Mouse (Mus musculus) hindbrain, postnatal 0 days (tissue): ENCODE measurements around the gene Acer1. TPM values are rescaled to one million over a fixed set of nuclear protein-coding genes. Genes with fewer than 3 reads are reported as not detected.
"Not testable (repeated sequence)": the region's sequence is repeated elsewhere in the genome, so short reads cannot be mapped to it uniquely, and the experiment has no call there.

Experiments
- ATAC-seq: fragments of 200-750 bp; cut with Nextera tagmentation; 2 replicates; pipeline ENCODE4 v1.8.0; 2017; ENCODE audit warnings: mild to moderate bottlenecking, moderate TSS enrichment, moderate library complexity
- DNase-seq: peaks from one replicate; pipeline ENCODE4 v3.0.0-alpha.2; 2015; ENCODE audit warnings: low spot score
- H3K27ac ChIP-seq: fragments of 300-500 bp; sonication (generic); 2 replicates; pipeline ENCODE4 v1.5.1; 2014; ENCODE audit warnings: mild to moderate bottlenecking
- H3K27me3 ChIP-seq: fragments of 300-500 bp; sonication (generic); 2 replicates; pipeline ENCODE4 v1.6.1; 2014; ENCODE audit warnings: low read length, mixed read lengths; ENCODE audit not compliant: insufficient read depth
- H3K36me3 ChIP-seq: fragments of 300-500 bp; sonication (generic); 2 replicates; pipeline ENCODE4 v1.6.1; 2014; ENCODE audit warnings: low read length, mixed read lengths; ENCODE audit not compliant: insufficient read depth
- H3K4me1 ChIP-seq: fragments of 300-500 bp; sonication (generic); 2 replicates; pipeline ENCODE4 v1.6.1; 2014; ENCODE audit warnings: antibody characterized with exemption, low read length, mixed read lengths; ENCODE audit not compliant: insufficient read depth
- H3K4me2 ChIP-seq: fragments of 300-500 bp; sonication (generic); 2 replicates; pipeline ENCODE4 v1.6.1; 2014; ENCODE audit warnings: low read depth, mild to moderate bottlenecking, low read length, moderate library complexity, mixed read lengths
- H3K4me3 ChIP-seq: fragments of 300-500 bp; sonication (generic); 2 replicates; pipeline ENCODE4 v1.5.1; 2014; ENCODE audit warnings: low read length
- H3K9ac ChIP-seq: fragments of 300-500 bp; sonication (generic); replicated peaks from 2 replicates; pipeline ENCODE4 v1.6.1; 2014; ENCODE audit warnings: mild to moderate bottlenecking, low read length, moderate library complexity, mixed read lengths
- H3K9me3 ChIP-seq: fragments of 300-500 bp; sonication (generic); 2 replicates; pipeline ENCODE4 v1.6.1; 2016; ENCODE audit warnings: low read length, mixed read lengths
- CTCF ChIP-seq: IDR thresholded peaks from 2 replicates; pipeline ENCODE4 v1.5.1; 2016; ENCODE audit warnings: antibody characterized with exemption, control low read depth, low read depth
- WGBS: fragments of 180-500 bp; shearing (Covaris S2); extraction: QIAGEN DNeasy Blood & Tissue Kit; methylation state at CpG from one replicate; pipeline ENCODE4 v1.1.7; 2014; 5-methylcytosine and 5-hydroxymethylcytosine counted together
- polyA plus RNA-seq: library from polyadenylated mRNA; unstranded; fragments of >200 nt; fragmentation: Nextera tagmentation; extraction: Ambion mirVana; gene quantifications from 2 replicates; pipeline ENCODE4 v1.2.1, GENCODE M21; 2015
- total RNA-seq: library from RNA; depleted of rRNA; stranded (reverse); fragments of >200 nt; gene quantifications from 2 replicates; pipeline ENCODE4 v1.2.3, GENCODE M21; 2014; rRNA removed

Acer1 gene
- total and polyA plus RNA-seq, 2 experiments from 2014 or later = not detected

GRCm38 (mm10) chr17:56913444-56913843 lies 68.5 kb downstream of the Acer1 start:
- no peaks in the 10 kb centered on the region for H3K4me1 ChIP-seq
- H3K36me3 ChIP-seq = peaks cover 25% of the 10 kb centered on the region; the same call in 1 of the 2 replicates
- no peak overlapping the region for H3K9ac ChIP-seq
- no peak overlapping the region for H3K4me3 ChIP-seq
- ATAC-seq (no peak), DNase-seq (no peak)
- H3K27ac ChIP-seq = no peak overlapping the region
- H3K9me3 ChIP-seq = no peaks in the 10 kb centered on the region
- no peak for TF ChIP-seq CTCF
- no peak overlapping the region for H3K4me2 ChIP-seq
- no peaks in the 10 kb centered on the region for H3K27me3 ChIP-seq

- no peak overlapping the region for H3K4me2 ChIP-seq
- TF ChIP-seq CTCF = no peak
- DNase-seq = no peak
- H3K9me3 ChIP-seq = no peaks in the 10 kb centered on the region
- no peak overlapping the region for H3K27ac ChIP-seq
- no peak for ATAC-seq
- peaks cover 24% of the 10 kb centered on the region; the same call in 1 of the 2 replicates for H3K36me3 ChIP-seq
- 0 out of 2 replicates have a peak, but pooled peaks cover 4% of the 10 kb centered on the region for H3K4me1 ChIP-seq
- no peak overlapping the region for H3K4me3 ChIP-seq
- WGBS = 94% methylated on average over 3 of the region's 3 CpGs
- no peaks in the 10 kb centered on the region for H3K27me3 ChIP-seq
- H3K9ac ChIP-seq = no peak overlapping the region
Observed at GRCm38 (mm10) chr17:56913023-56913422, 68.9 kb downstream of the Acer1 start.

GRCm38 (mm10) chr17:56909764-56910163 lies 72.2 kb downstream of the Acer1 start:
- not testable (repeated sequence) for H3K36me3 ChIP-seq, H3K4me2 ChIP-seq, H3K4me1 ChIP-seq, H3K9ac ChIP-seq, H3K9me3 ChIP-seq, H3K4me3 ChIP-seq, DNase-seq, H3K27ac ChIP-seq, H3K27me3 ChIP-seq, ATAC-seq
- WGBS = 59% methylated on average over 2 of the region's 2 CpGs

GRCm38 (mm10) chr17:56907887-56908286 lies 74.0 kb downstream of the Acer1 start:
- H3K36me3 ChIP-seq = peaks cover 14% of the 10 kb centered on the region; the same call in 1 of the 2 replicates
- no peaks in the 10 kb centered on the region for H3K9me3 ChIP-seq
- no peak overlapping the region for H3K9ac ChIP-seq
- 40% methylated on average over 9 of the region's 9 CpGs for WGBS
- H3K4me2 ChIP-seq = no peak overlapping the region
- TF ChIP-seq CTCF = no peak
- H3K27me3 ChIP-seq = no peaks in the 10 kb centered on the region
- DNase-seq (no peak), ATAC-seq (no peak)
- 0 out of 2 replicates have a peak, but pooled peaks cover 7% of the 10 kb centered on the region for H3K4me1 ChIP-seq
- no peak overlapping the region for H3K4me3 ChIP-seq
- H3K27ac ChIP-seq = 0 out of 2 replicates have a peak overlapping the region, but pooled peaks have one; percentile 7

GRCm38 (mm10) chr17:56907096-56907495 lies 74.8 kb downstream of the Acer1 start:
- TF ChIP-seq CTCF = no peak
- no peaks in the 10 kb centered on the region for H3K27me3 ChIP-seq
- DNase-seq (no peak), ATAC-seq (no peak)
- no peak overlapping the region for H3K4me2 ChIP-seq
- H3K4me3 ChIP-seq = no peak overlapping the region
- H3K9ac ChIP-seq = no peak overlapping the region
- H3K27ac ChIP-seq = no peak overlapping the region
- 91% methylated on average over 5 of the region's 5 CpGs for WGBS
- 0 out of 2 replicates have a peak, but pooled peaks cover 7% of the 10 kb centered on the region for H3K4me1 ChIP-seq
- H3K9me3 ChIP-seq = no peaks in the 10 kb centered on the region
- peaks cover 22% of the 10 kb centered on the region; the same call in 1 of the 2 replicates for H3K36me3 ChIP-seq

GRCm38 (mm10) chr17:56906166-56906565 lies 75.8 kb downstream of the Acer1 start:
- no peak for DNase-seq
- ATAC-seq = no peak
- no peak for TF ChIP-seq CTCF
- no peak overlapping the region for H3K4me2 ChIP-seq
- H3K9me3 ChIP-seq = no peaks in the 10 kb centered on the region
- no peak overlapping the region for H3K27ac ChIP-seq
- 0 out of 2 replicates have a peak, but pooled peaks cover 7% of the 10 kb centered on the region for H3K4me1 ChIP-seq
- peaks cover 26% of the 10 kb centered on the region; the same call in 1 of the 2 replicates for H3K36me3 ChIP-seq
- no peak overlapping the region for H3K4me3 ChIP-seq
- H3K27me3 ChIP-seq = no peaks in the 10 kb centered on the region
- H3K9ac ChIP-seq = no peak overlapping the region
- 90% methylated on average over 3 of the region's 3 CpGs for WGBS

Other genes with a start within 250 kb of the Acer1 start
- 12.9 and 15.7 TPM in 2 replicates for gene Nrtn, start 224.6 kb downstream of the Acer1 start, total RNA-seq
- 4.3 TPM in 2 replicates for gene Nrtn, start 224.6 kb downstream of the Acer1 start, polyA plus RNA-seq
- gene Dus3l, start 217.4 kb downstream of the Acer1 start, total RNA-seq = 79.0 and 96.5 TPM in 2 replicates
- gene Dus3l, start 217.4 kb downstream of the Acer1 start, polyA plus RNA-seq = 85.9 and 90.0 TPM in 2 replicates
- gene Prr22, start 211.9 kb downstream of the Acer1 start, total RNA-seq = 0.21 and 2.6 TPM in 2 replicates
- 0.46 and 0.87 TPM in 2 replicates for gene Prr22, start 211.9 kb downstream of the Acer1 start, polyA plus RNA-seq
- 4.9 and 9.8 TPM in 2 replicates for gene Rfx2, start 151.1 kb downstream of the Acer1 start, total RNA-seq
- 3.7 and 4.4 TPM in 2 replicates for gene Rfx2, start 151.1 kb downstream of the Acer1 start, polyA plus RNA-seq
- gene Acsbg2, start 107.7 kb downstream of the Acer1 start, total RNA-seq = not detected in 2 replicates
- gene Acsbg2, start 107.7 kb downstream of the Acer1 start, polyA plus RNA-seq = not detected in 2 replicates
- gene 1700061G19Rik, start 106.6 kb downstream of the Acer1 start, total RNA-seq = not detected in 2 replicates
- 0.34 and 0.35 TPM in 2 replicates for gene 1700061G19Rik, start 106.6 kb downstream of the Acer1 start, polyA plus RNA-seq
- 131 and 135 TPM in 2 replicates for gene Mllt1, start 46.7 kb downstream of the Acer1 start, total RNA-seq
- gene Mllt1, start 46.7 kb downstream of the Acer1 start, polyA plus RNA-seq = 46.7 and 52.0 TPM in 2 replicates
- 137 and 150 TPM in 2 replicates for gene Clpp, start 8.2 kb upstream of the Acer1 start, total RNA-seq
- 163 TPM in 2 replicates for gene Clpp, start 8.2 kb upstream of the Acer1 start, polyA plus RNA-seq
- gene Alkbh7, start 15.2 kb upstream of the Acer1 start, total RNA-seq = 58.0 and 70.3 TPM in 2 replicates
- 66.0 and 70.2 TPM in 2 replicates for gene Alkbh7, start 15.2 kb upstream of the Acer1 start, polyA plus RNA-seq
- gene Pspn, start 17.9 kb upstream of the Acer1 start, total RNA-seq = not detected in 2 replicates
- gene Pspn, start 17.9 kb upstream of the Acer1 start, polyA plus RNA-seq = not detected in 2 replicates
- 28.8 and 32.9 TPM in 2 replicates for gene Gtf2f1, start 29.2 kb upstream of the Acer1 start, total RNA-seq
- 63.5 and 67.8 TPM in 2 replicates for gene Gtf2f1, start 29.2 kb upstream of the Acer1 start, polyA plus RNA-seq
- gene Gm17949, start 29.3 kb upstream of the Acer1 start, total RNA-seq = not detected in 2 replicates
- 0.28 and 0.40 TPM in 2 replicates for gene Gm17949, start 29.3 kb upstream of the Acer1 start, polyA plus RNA-seq
- 61.7 and 71.3 TPM in 2 replicates for gene Khsrp, start 49.4 kb upstream of the Acer1 start, total RNA-seq
- gene Khsrp, start 49.4 kb upstream of the Acer1 start, polyA plus RNA-seq = 26.4 and 27.0 TPM in 2 replicates
- gene Slc25a41, start 59.5 kb upstream of the Acer1 start, total RNA-seq = not detected in 2 replicates
- not detected in 2 replicates for gene Slc25a41, start 59.5 kb upstream of the Acer1 start, polyA plus RNA-seq
- gene Crb3, start 77.0 kb upstream of the Acer1 start, total RNA-seq = 7.1 and 8.2 TPM in 2 replicates
- 6.0 and 6.2 TPM in 2 replicates for gene Crb3, start 77.0 kb upstream of the Acer1 start, polyA plus RNA-seq
- 122 and 150 TPM in 2 replicates for gene Slc25a23, start 77.7 kb upstream of the Acer1 start, total RNA-seq
- gene Slc25a23, start 77.7 kb upstream of the Acer1 start, polyA plus RNA-seq = 33.2 and 38.2 TPM in 2 replicates
- 1.5 and 3.8 TPM in 2 replicates for gene Dennd1c, start 96.4 kb upstream of the Acer1 start, total RNA-seq
- 2.8 and 3.0 TPM in 2 replicates for gene Dennd1c, start 96.4 kb upstream of the Acer1 start, polyA plus RNA-seq
- gene Tubb4a, start 105.7 kb upstream of the Acer1 start, total RNA-seq = 201 and 209 TPM in 2 replicates
- 295 and 346 TPM in 2 replicates for gene Tubb4a, start 105.7 kb upstream of the Acer1 start, polyA plus RNA-seq
- 3.1 and 8.1 TPM in 2 replicates for gene Tnfsf9, start 123.2 kb upstream of the Acer1 start, total RNA-seq
- gene Tnfsf9, start 123.2 kb upstream of the Acer1 start, polyA plus RNA-seq = 4.3 and 4.7 TPM in 2 replicates
- gene Cd70, start 167.7 kb upstream of the Acer1 start, total RNA-seq = 1.0 and 3.7 TPM in 2 replicates
- 2.0 and 2.1 TPM in 2 replicates for gene Cd70, start 167.7 kb upstream of the Acer1 start, polyA plus RNA-seq
- gene Tnfsf14, start 212.1 kb upstream of the Acer1 start, total RNA-seq = not detected in 2 replicates
- not detected in 2 replicates for gene Tnfsf14, start 212.1 kb upstream of the Acer1 start, polyA plus RNA-seq
- gene C3, start 246.0 kb upstream of the Acer1 start, total RNA-seq = 0.78 and 0.86 TPM in 2 replicates
- 1.8 and 2.5 TPM in 2 replicates for gene C3, start 246.0 kb upstream of the Acer1 start, polyA plus RNA-seq